ENCODE assay signal across 8 mouse cellular contexts in the genomic region with DNA sequence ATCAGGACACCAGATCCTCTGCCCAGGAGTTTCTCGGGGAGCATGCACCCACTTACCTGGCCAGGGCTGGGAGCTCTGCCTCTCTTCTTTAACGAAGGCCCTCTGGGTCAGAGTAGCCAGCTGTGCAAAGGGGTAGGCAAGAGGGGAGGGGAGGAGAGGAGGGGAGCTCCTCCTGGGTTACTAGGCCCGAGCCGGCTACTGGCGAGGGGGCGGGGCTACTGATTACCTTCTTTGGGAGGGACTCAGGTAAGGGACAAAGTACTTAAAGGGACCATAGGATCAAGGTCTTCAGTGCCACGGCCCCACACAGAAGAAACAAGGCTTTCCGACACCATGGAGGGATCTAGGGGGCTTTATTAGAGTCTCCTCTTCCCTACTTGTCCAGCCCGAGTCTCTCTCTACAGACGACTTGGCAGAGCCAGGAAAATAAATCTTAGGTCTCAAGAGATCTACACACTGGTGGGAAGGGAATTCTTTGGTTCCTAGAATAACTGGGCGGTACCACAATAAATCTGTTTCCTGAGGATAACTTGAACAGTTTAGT. TPM values are rescaled to one million over a fixed set of nuclear protein-coding genes. Genes with fewer than 3 reads are reported as not detected.
A peak's percentile ranks its signal among the peaks of the same experiment; 100 is the strongest.
DNase-seq lines count a peak whose midpoint lies in the region; ATAC-seq lines count a peak whose summit lies in the region.

No protein-coding gene starts in this region.

- no peaks in the 10 kb centered on the region; the same call in 1 of the 2 replicates for H3K36me3 ChIP-seq in heart, embryonic 13.5 days
- H3K36me3 ChIP-seq in embryonic facial prominence, embryonic 10.5 days (replicated peaks), result no peaks in the 10 kb centered on the region
- no peaks in the 10 kb centered on the region for H3K36me3 ChIP-seq in hindbrain, embryonic 16.5 days (ENCODE audit: control insufficient read depth, insufficient read depth, low read length)
- no peaks in the 10 kb centered on the region for H3K36me3 ChIP-seq in liver, embryonic 12.5 days
- H3K36me3 ChIP-seq in neural tube, embryonic 14.5 days (ENCODE audit: control insufficient read depth, insufficient read depth, low read length), result no peaks in the 10 kb centered on the region

- no peak for DNase-seq in heart, postnatal 14 days
- DNase-seq in embryonic facial prominence, embryonic 10.5 days (ENCODE audit: low spot score), result peak; percentile 46
- no peak for DNase-seq in frontal cortex, postnatal 25 days (ENCODE audit: low spot score in 2 of 2)
- no peak for DNase-seq in layer of hippocampus, adult 18-20 months (ENCODE audit: low spot score in 2 of 2)

- H3K4me2 ChIP-seq in heart, embryonic 13.5 days, result peak overlapping the region; percentile 68
- peak overlapping the region; percentile 49 for H3K4me2 ChIP-seq in hindbrain, embryonic 16.5 days (ENCODE audit: low read length)
- H3K4me2 ChIP-seq in liver, embryonic 12.5 days, result peak overlapping the region; percentile 80
- peak overlapping the region; percentile 40 for H3K4me2 ChIP-seq in neural tube, embryonic 14.5 days (ENCODE audit: low read depth, low read length)

- no peaks in the 10 kb centered on the region for H3K27me3 ChIP-seq in heart, embryonic 13.5 days (replicated peaks)
- no peaks in the 10 kb centered on the region for H3K27me3 ChIP-seq in embryonic facial prominence, embryonic 10.5 days (replicated peaks; ENCODE audit: low read depth, poor library complexity, severe bottlenecking)
- no peaks in the 10 kb centered on the region for H3K27me3 ChIP-seq in hindbrain, embryonic 16.5 days (replicated peaks; ENCODE audit: control insufficient read depth, insufficient read depth, low read length)
- no peaks in the 10 kb centered on the region for H3K27me3 ChIP-seq in liver, embryonic 12.5 days (replicated peaks)
- no peaks in the 10 kb centered on the region for H3K27me3 ChIP-seq in neural tube, embryonic 14.5 days (ENCODE audit: control insufficient read depth, insufficient read depth, low read length)

- H3K9ac ChIP-seq in heart, embryonic 13.5 days, result peak overlapping the region; percentile 88
- peak overlapping the region; percentile 27; the same call in 1 of the 2 replicates for H3K9ac ChIP-seq in hindbrain, embryonic 16.5 days (ENCODE audit: low read depth, low read length)
- H3K9ac ChIP-seq in liver, embryonic 12.5 days, result peak overlapping the region; percentile 62
- no peak overlapping the region for H3K9ac ChIP-seq in neural tube, embryonic 14.5 days (replicated peaks; ENCODE audit: low read depth, low read length)

- H3K9me3 ChIP-seq in heart, embryonic 13.5 days, result no peaks in the 10 kb centered on the region
- no peaks in the 10 kb centered on the region for H3K9me3 ChIP-seq in embryonic facial prominence, embryonic 10.5 days
- H3K9me3 ChIP-seq in hindbrain, embryonic 16.5 days (ENCODE audit: control insufficient read depth, low read length), result no peaks in the 10 kb centered on the region
- H3K9me3 ChIP-seq in liver, embryonic 12.5 days (replicated peaks), result no peaks in the 10 kb centered on the region
- H3K9me3 ChIP-seq in neural tube, embryonic 14.5 days (ENCODE audit: control insufficient read depth, low read length), result no peaks in the 10 kb centered on the region

- 15% methylated on average over 11 of the region's 11 CpGs for WGBS in heart, embryonic 13.5 days
- 17% methylated on average over 11 of the region's 11 CpGs for WGBS in embryonic facial prominence, embryonic 10.5 days
- 22% methylated on average over 11 of the region's 11 CpGs for WGBS in hindbrain, embryonic 16.5 days
- 29% methylated on average over 11 of the region's 11 CpGs for WGBS in liver, embryonic 12.5 days (ENCODE audit: insufficient replicate concordance)
- 18% methylated on average over 11 of the region's 11 CpGs for WGBS in neural tube, embryonic 14.5 days

- H3K4me1 ChIP-seq in heart, embryonic 13.5 days, result peaks cover 31% of the 10 kb centered on the region
- peaks cover 42% of the 10 kb centered on the region for H3K4me1 ChIP-seq in embryonic facial prominence, embryonic 10.5 days
- H3K4me1 ChIP-seq in hindbrain, embryonic 16.5 days (ENCODE audit: control insufficient read depth, insufficient read depth, low read depth, low read length), result peaks cover 16% of the 10 kb centered on the region
- H3K4me1 ChIP-seq in liver, embryonic 12.5 days, result peaks cover 46% of the 10 kb centered on the region
- peaks cover 17% of the 10 kb centered on the region for H3K4me1 ChIP-seq in neural tube, embryonic 14.5 days (ENCODE audit: control insufficient read depth, insufficient read depth, low read length)

- peak overlapping the region; percentile 83 for H3K4me3 ChIP-seq in heart, embryonic 13.5 days
- peak overlapping the region; percentile 73 for H3K4me3 ChIP-seq in embryonic facial prominence, embryonic 10.5 days
- peak overlapping the region; percentile 63 for H3K4me3 ChIP-seq in hindbrain, embryonic 16.5 days (ENCODE audit: low read length)
- H3K4me3 ChIP-seq in liver, embryonic 12.5 days, result peak overlapping the region; percentile 69
- peak overlapping the region; percentile 65 for H3K4me3 ChIP-seq in neural tube, embryonic 14.5 days (ENCODE audit: low read depth, low read length)

- peak overlapping the region; percentile 91 for H3K27ac ChIP-seq in heart, embryonic 13.5 days (replicated peaks)
- peak overlapping the region; percentile 89 for H3K27ac ChIP-seq in embryonic facial prominence, embryonic 10.5 days (replicated peaks)
- no peak overlapping the region for H3K27ac ChIP-seq in hindbrain, embryonic 16.5 days (ENCODE audit: low read depth, low read length)
- H3K27ac ChIP-seq in liver, embryonic 12.5 days, result peak overlapping the region; percentile 84
- H3K27ac ChIP-seq in neural tube, embryonic 14.5 days (ENCODE audit: low read depth, low read length), result peak overlapping the region; percentile 84; the same call in 1 of the 2 replicates

- no peak for ATAC-seq in heart, embryonic 13.5 days (ENCODE audit: extremely low read depth, insufficient number of reproducible peaks, low FRiP score, low TSS enrichment)
- ATAC-seq in hindbrain, embryonic 16.5 days, result no peak
- no peak for ATAC-seq in liver, embryonic 12.5 days
- no peak for ATAC-seq in neural tube, embryonic 14.5 days (ENCODE audit: low read depth)

- intact Hi-C loops in heart, postnatal 14 days (cut with DNase I), result loop anchor here (10.0 kb wide), 1 partner anchor 333 kb away; the partner anchor contains the start of gene Snrnp70

RNA-seq across cellular contexts. Expression of gene Nosip, which starts 0.6 kb away (rescaled TPM):
- 46.6 and 49.6 TPM in 2 replicates for polyA plus RNA-seq in heart, embryonic 13.5 days (2015; fragmentation: Nextera tagmentation; extraction: Ambion mirVana)
- 10 to 100 TPM; 27.7 to 33.7 TPM for total RNA-seq in heart, postnatal 14 days (2021)
- polyA plus RNA-seq in embryonic facial prominence, embryonic 10.5 days (2016; fragmentation: Nextera tagmentation; extraction: Ambion mirVana), result 70.8 and 74.7 TPM in 2 replicates
- 68.8 and 69.0 TPM in 2 replicates for polyA plus RNA-seq in hindbrain, embryonic 16.5 days (2015; fragmentation: Nextera tagmentation; extraction: Ambion mirVana)
- polyA plus RNA-seq in liver, embryonic 12.5 days (2016; fragmentation: Nextera tagmentation; extraction: Ambion mirVana), result 31.6 and 38.7 TPM in 2 replicates
- polyA plus RNA-seq in neural tube, embryonic 14.5 days (2014; fragmentation: Nextera tagmentation; extraction: Ambion mirVana), result 65.4 and 67.3 TPM in 2 replicates
- 10 to 100 TPM; 50.8 to 57.6 TPM for total RNA-seq in layer of hippocampus, adult 18-20 months (2021)

RNA-seq across cellular contexts. Expression of gene Prrg2, which starts 0.9 kb away (rescaled TPM):
- 12.5 and 13.6 TPM in 2 replicates for polyA plus RNA-seq in heart, embryonic 13.5 days (2015; fragmentation: Nextera tagmentation; extraction: Ambion mirVana)
- total RNA-seq in heart, postnatal 14 days (2021), result 10 to 100 TPM; 11.1 to 11.4 TPM
- 23.3 and 24.4 TPM in 2 replicates for polyA plus RNA-seq in embryonic facial prominence, embryonic 10.5 days (2016; fragmentation: Nextera tagmentation; extraction: Ambion mirVana)
- polyA plus RNA-seq in hindbrain, embryonic 16.5 days (2015; fragmentation: Nextera tagmentation; extraction: Ambion mirVana), result 15.7 and 16.7 TPM in 2 replicates
- 8.5 and 8.6 TPM in 2 replicates for polyA plus RNA-seq in liver, embryonic 12.5 days (2016; fragmentation: Nextera tagmentation; extraction: Ambion mirVana)
- 12.7 and 12.8 TPM in 2 replicates for polyA plus RNA-seq in neural tube, embryonic 14.5 days (2014; fragmentation: Nextera tagmentation; extraction: Ambion mirVana)
- 1 to 10 TPM; 5.9 TPM for total RNA-seq in layer of hippocampus, adult 18-20 months (2021)

RNA-seq across cellular contexts. Expression of gene Prr12, which starts 8.9 kb away (rescaled TPM):
- 6.8 and 7.1 TPM in 2 replicates for polyA plus RNA-seq in heart, embryonic 13.5 days (2015; fragmentation: Nextera tagmentation; extraction: Ambion mirVana)
- total RNA-seq in heart, postnatal 14 days (2021), result 10 to 100 TPM; 27.2 to 28.3 TPM
- polyA plus RNA-seq in embryonic facial prominence, embryonic 10.5 days (2016; fragmentation: Nextera tagmentation; extraction: Ambion mirVana), result 13.4 and 14.9 TPM in 2 replicates
- 12.8 and 13.4 TPM in 2 replicates for polyA plus RNA-seq in hindbrain, embryonic 16.5 days (2015; fragmentation: Nextera tagmentation; extraction: Ambion mirVana)
- polyA plus RNA-seq in liver, embryonic 12.5 days (2016; fragmentation: Nextera tagmentation; extraction: Ambion mirVana), result 3.0 and 4.1 TPM in 2 replicates
- 17.3 and 17.9 TPM in 2 replicates for polyA plus RNA-seq in neural tube, embryonic 14.5 days (2014; fragmentation: Nextera tagmentation; extraction: Ambion mirVana)
- 10 to 100 TPM; 75.7 to 77.5 TPM for total RNA-seq in layer of hippocampus, adult 18-20 months (2021)

RNA-seq across cellular contexts. Expression of gene Rcn3, which starts 30.4 kb away (rescaled TPM):
- 271 and 277 TPM in 2 replicates for polyA plus RNA-seq in heart, embryonic 13.5 days (2015; fragmentation: Nextera tagmentation; extraction: Ambion mirVana)
- 10 to 100 TPM; 46.0 to 53.7 TPM for total RNA-seq in heart, postnatal 14 days (2021)
- 144 and 156 TPM in 2 replicates for polyA plus RNA-seq in embryonic facial prominence, embryonic 10.5 days (2016; fragmentation: Nextera tagmentation; extraction: Ambion mirVana)
- 63.3 and 77.3 TPM in 2 replicates for polyA plus RNA-seq in hindbrain, embryonic 16.5 days (2015; fragmentation: Nextera tagmentation; extraction: Ambion mirVana)
- polyA plus RNA-seq in liver, embryonic 12.5 days (2016; fragmentation: Nextera tagmentation; extraction: Ambion mirVana), result 69.1 and 70.9 TPM in 2 replicates
- polyA plus RNA-seq in neural tube, embryonic 14.5 days (2014; fragmentation: Nextera tagmentation; extraction: Ambion mirVana), result 23.7 and 118 TPM in 2 replicates
- total RNA-seq in layer of hippocampus, adult 18-20 months (2021), result 1 to 10 TPM; 7.4 to 8.5 TPM

RNA-seq across cellular contexts. Expression of gene Fcgrt, which starts 42.0 kb away (rescaled TPM):
- 38.0 and 38.1 TPM in 2 replicates for polyA plus RNA-seq in heart, embryonic 13.5 days (2015; fragmentation: Nextera tagmentation; extraction: Ambion mirVana)
- 10 to 100 TPM; 72.0 to 76.7 TPM for total RNA-seq in heart, postnatal 14 days (2021)
- polyA plus RNA-seq in embryonic facial prominence, embryonic 10.5 days (2016; fragmentation: Nextera tagmentation; extraction: Ambion mirVana), result 6.0 and 7.0 TPM in 2 replicates
- polyA plus RNA-seq in hindbrain, embryonic 16.5 days (2015; fragmentation: Nextera tagmentation; extraction: Ambion mirVana), result 34.1 and 40.2 TPM in 2 replicates
- 26.6 and 26.9 TPM in 2 replicates for polyA plus RNA-seq in liver, embryonic 12.5 days (2016; fragmentation: Nextera tagmentation; extraction: Ambion mirVana)
- 7.0 and 36.4 TPM in 2 replicates for polyA plus RNA-seq in neural tube, embryonic 14.5 days (2014; fragmentation: Nextera tagmentation; extraction: Ambion mirVana)
- 10 to 100 TPM; 14.8 to 18.7 TPM for total RNA-seq in layer of hippocampus, adult 18-20 months (2021)
